Mouse (Mus musculus) regulatory T cell (primary cell): ENCODE measurements around the gene Olfr131.
"Not testable (repeated sequence)": the region's sequence is repeated elsewhere in the genome, so short reads cannot be mapped to it uniquely, and the experiment has no call there.

Source experiments
- in situ Hi-C: fragments of 300-600 bp; cut with MboI, MseI; formaldehyde crosslinking; loops from one replicate; pipeline ENCODE4 v1.15.1; 2025; ENCODE audit warnings: high pct_unique_total_duplicates

Gene Olfr131

GRCm38 (mm10) chr17:38088593-38088992, at the start of gene Olfr131:
Gene Olfr131 (minus strand): TSS chr17:38088693.
- in situ Hi-C loops: no loop called here

- in situ Hi-C loops: no loop called here
Measured at GRCm38 (mm10) chr17:38134426-38134825, 45.9 kb upstream of the Olfr131 start, which contains the start of gene Olfr132. Gene Olfr132 (minus strand): TSS chr17:38134526.

- in situ Hi-C loops: not testable (repeated sequence)
Measured at GRCm38 (mm10) chr17:38125371-38125770, 36.9 kb upstream of the Olfr131 start.

DNA sequence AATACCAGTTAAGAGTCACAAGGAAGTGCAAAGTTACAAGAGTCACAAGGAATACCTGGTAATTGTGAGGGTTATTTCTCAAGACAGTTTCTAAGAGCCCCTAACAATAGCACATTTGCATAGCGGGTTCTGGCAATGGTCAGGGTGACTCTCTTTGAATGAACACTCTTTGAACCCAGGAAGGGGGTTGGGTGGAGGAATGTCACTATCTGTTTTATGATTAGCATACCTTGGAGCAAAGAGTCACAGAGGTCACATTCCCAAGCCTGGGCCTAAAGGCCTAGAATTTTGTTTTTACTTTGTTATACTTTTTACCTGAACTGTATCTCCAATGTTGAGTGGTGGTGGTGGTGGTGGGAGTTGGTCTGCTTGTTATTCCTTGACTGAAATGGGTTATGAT, 35.7 kb upstream of the Olfr131 start:
- in situ Hi-C loops: not testable (repeated sequence)

GRCm38 (mm10) chr17:38082364-38082763, 6.1 kb downstream of the Olfr131 start:
- in situ Hi-C loops: no loop called here

- in situ Hi-C loops: no loop called here
Measured at GRCm38 (mm10) chr17:38063621-38064020, 24.9 kb downstream of the Olfr131 start, which contains the start of gene Olfr130. Gene Olfr130 (plus strand): TSS chr17:38063921.

DNA sequence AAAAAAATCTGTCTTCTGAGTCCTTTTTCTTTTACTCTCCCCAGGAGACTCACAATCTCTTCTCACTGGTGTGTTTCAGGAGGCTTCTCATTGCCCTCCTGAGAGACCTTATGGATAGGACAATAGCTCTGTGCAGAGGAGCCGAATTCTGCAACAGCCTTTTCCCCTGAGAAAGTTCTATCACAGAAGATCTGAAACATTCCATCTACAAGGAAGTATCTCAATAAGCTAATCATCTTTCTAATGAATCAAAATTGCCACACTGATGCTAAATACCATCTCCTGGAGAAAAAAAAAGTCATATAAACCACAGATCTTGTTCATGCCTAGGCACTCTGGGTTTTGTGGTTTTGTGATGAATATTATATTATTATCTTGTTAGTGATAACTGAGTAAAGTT, 28.5 kb downstream of the Olfr131 start, which contains the start of gene Olfr129:
Gene Olfr129 (minus strand): TSS at position 101 of the 400 bp plus-strand sequence.
- in situ Hi-C loops: no loop called here
